Mouse (Mus musculus) ZHBTc4 (cell line): ENCODE results near the gene Atp5h.
"Not testable (repeated sequence)": the region's sequence is repeated elsewhere in the genome, so short reads cannot be mapped to it uniquely, and the experiment has no call there.

Experiments used
- DNase-seq: peaks from one replicate; pipeline ENCODE4 v3.0.0-alpha.2; 2011; ENCODE audit warnings: low read depth, low spot score

The Atp5h gene

GRCm38 (mm10) chr11:115400126-115400525, 19.6 kb downstream of the Atp5h start:
- DNase-seq = no peak

- no peak for DNase-seq
These were observed 21.7 kb downstream of the Atp5h start for GRCm38 (mm10) chr11:115398085-115398484.

GRCm38 (mm10) chr11:115393721-115394325, 25.9 kb downstream of the Atp5h start:
- DNase-seq = peak; percentile 84

GRCm38 (mm10) chr11:115391358-115391757, 28.4 kb downstream of the Atp5h start:
- no peak for DNase-seq

GRCm38 (mm10) chr11:115386859-115387258, 32.9 kb downstream of the Atp5h start:
- DNase-seq = not testable (repeated sequence)

GRCm38 (mm10) chr11:115384587-115384986, 35.2 kb downstream of the Atp5h start:
- no peak for DNase-seq

GRCm38 (mm10) chr11:115383701-115384474, 35.9 kb downstream of the Atp5h start:
- DNase-seq = no peak

GRCm38 (mm10) chr11:115382891-115383290, 36.9 kb downstream of the Atp5h start:
- no peak for DNase-seq

GRCm38 (mm10) chr11:115381743-115382539, 37.8 kb downstream of the Atp5h start, which contains the start of gene Cdr2l:
TSS of gene Cdr2l (plus strand) at chr11:115381916.
- DNase-seq = peak; percentile 96

- no peak for DNase-seq
These were observed 38.5 kb downstream of the Atp5h start for GRCm38 (mm10) chr11:115381276-115381675.

- no peak for DNase-seq
These were observed 41.9 kb downstream of the Atp5h start for GRCm38 (mm10) chr11:115377854-115378253.

- DNase-seq = no peak
These were observed 42.5 kb downstream of the Atp5h start for GRCm38 (mm10) chr11:115377254-115377653.

- DNase-seq = no peak
These were observed 43.0 kb downstream of the Atp5h start for GRCm38 (mm10) chr11:115376722-115377121.

GRCm38 (mm10) chr11:115374695-115375425, 44.9 kb downstream of the Atp5h start:
- DNase-seq = no peak

GRCm38 (mm10) chr11:115373805-115374694, 45.7 kb downstream of the Atp5h start:
- DNase-seq = no peak

- no peak for DNase-seq
These were observed 47.0 kb downstream of the Atp5h start for GRCm38 (mm10) chr11:115372737-115373136.

- no peak for DNase-seq
These were observed 47.7 kb downstream of the Atp5h start for GRCm38 (mm10) chr11:115372015-115372414.

- DNase-seq = no peak
These were observed 48.4 kb downstream of the Atp5h start for GRCm38 (mm10) chr11:115371354-115371753.

- no peak for DNase-seq
These were observed 49.4 kb downstream of the Atp5h start for GRCm38 (mm10) chr11:115370368-115370767.

- DNase-seq = peak; percentile 87
These were observed 52.3 kb downstream of the Atp5h start, which contains the start of gene Hid1 for GRCm38 (mm10) chr11:115367395-115367944. TSS of gene Hid1 (minus strand) at chr11:115367756.
